Mouse (Mus musculus): ENCODE measurements around the gene Anapc2.

GRCm38 (mm10) chr2:25262291-25262767, 9.9 kb upstream of the Anapc2 start, which contains the start of gene Tprn:
- TF ChIP-seq CTCF (IDR thresholded peaks at IDR 0.05; ENCODE audit: low read depth) (no peak), EP300 (IDR thresholded peaks at IDR 0.05; ENCODE audit: low read depth) (no peak)
